In the genomic region with DNA sequence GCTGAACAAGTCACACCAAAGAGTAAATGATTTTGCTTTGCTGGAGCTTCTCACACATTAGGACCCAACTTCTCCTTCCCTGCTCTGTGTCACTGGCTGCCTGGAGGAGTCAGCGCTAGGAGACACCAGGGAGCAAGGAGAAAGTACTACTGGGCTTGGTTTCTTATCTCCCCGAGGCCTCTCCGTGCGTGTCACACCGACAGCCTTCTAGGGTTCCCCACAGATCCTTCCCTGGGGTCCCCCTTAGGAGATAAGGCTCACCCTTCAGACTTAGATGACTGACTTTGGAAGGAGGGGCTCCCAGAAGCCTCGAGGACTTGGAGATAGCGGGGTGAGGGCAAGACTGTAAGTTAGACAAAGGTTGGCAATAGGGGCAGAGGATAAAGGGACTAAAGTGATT, we compare ENCODE assay signal across 30 mouse cellular contexts. TPM values are rescaled to one million over a fixed set of nuclear protein-coding genes. Genes with fewer than 3 reads are reported as not detected.
DNase-seq lines count a peak whose midpoint lies in the region; ATAC-seq and TF ChIP-seq lines count a peak whose summit lies in the region.
"Had no signal": no experiment of that assay in that cellular context is flagged by ENCODE, and none has a peak within 500 bp of the region (broad histone marks: within the 10 kb centered on the region; RNA-seq: fewer than 3 reads in every experiment).

No protein-coding gene starts in this region.

- H3K79me2 ChIP-seq in MEL (ENCODE audit: control insufficient read depth, insufficient read depth, low read length, poor library complexity) = no peaks in the 10 kb centered on the region

- TF ChIP-seq EP300 in MEL (IDR thresholded peaks at IDR 0.05; ENCODE audit: low read depth in 1 of 2, low read length in 2 of 2) = peak; percentile 31 to 32; a peak in 2 of 4 replicates

- H3K27me3 ChIP-seq in MEL (ENCODE audit: control insufficient read depth in 1 of 2, insufficient read depth in 2 of 2, low read length in 2 of 2) = no peaks in the 10 kb centered on the region
- no peaks in the 10 kb centered on the region for H3K27me3 ChIP-seq in liver, embryonic 12.5 days (replicated peaks)
- H3K27me3 ChIP-seq: embryonic facial prominence, embryonic 12.5 days; hindbrain, embryonic 15.5 days; limb, embryonic 15.5 days; lung, embryonic 15.5 days; Patski; stomach, embryonic 15.5 days had no signal

- H3K9me3 ChIP-seq in MEL (replicated peaks; ENCODE audit: insufficient read depth, low read length) = no peaks in the 10 kb centered on the region
- no peaks in the 10 kb centered on the region for H3K9me3 ChIP-seq in liver, embryonic 12.5 days (replicated peaks)
- H3K9me3 ChIP-seq: embryonic facial prominence, embryonic 12.5 days; G1E; hindbrain, embryonic 10.5 days; hindbrain, embryonic 15.5 days; limb, embryonic 10.5 days; limb, embryonic 15.5 days; lung, embryonic 15.5 days; stomach, embryonic 15.5 days had no signal

- H3K36me3 ChIP-seq in MEL (ENCODE audit: control insufficient read depth in 1 of 2, insufficient read depth in 2 of 2, low read length in 2 of 2) = peaks cover 0 to 10% of the 10 kb centered on the region in 2 experiments; a peak in 3 of 4 replicates
- H3K36me3 ChIP-seq in liver, embryonic 12.5 days = peaks cover 16% of the 10 kb centered on the region
- H3K36me3 ChIP-seq: hindbrain, embryonic 15.5 days; lung, embryonic 15.5 days; stomach, embryonic 15.5 days had no signal

- no peak for TF ChIP-seq CTCF in gastrocnemius, adult 2 months (IDR thresholded peaks at IDR 0.05)
- TF ChIP-seq CTCF in MEL (IDR thresholded peaks at IDR 0.05 in 2 of 3, conservative IDR thresholded peaks at IDR 0.05 in 1 of 3; ENCODE audit: control insufficient read depth in 1 of 3, insufficient read depth in 1 of 3, low read depth in 2 of 3, low read length in 3 of 3, poor library complexity in 1 of 3, severe bottlenecking in 1 of 3) = no peak

- no peak overlapping the region for H3K4me3 ChIP-seq in gastrocnemius, adult 2 months
- no peak overlapping the region for H3K4me3 ChIP-seq in MEL (ENCODE audit: control insufficient read depth in 1 of 2, insufficient read depth in 1 of 2, low read depth in 2 of 2, low read length in 2 of 2)
- H3K4me3 ChIP-seq in liver, embryonic 12.5 days = no peak overlapping the region
- H3K4me3 ChIP-seq: embryonic facial prominence, embryonic 12.5 days; forebrain, embryonic 10.5 days; hindbrain, embryonic 10.5 days; hindbrain, embryonic 15.5 days; limb, embryonic 10.5 days; limb, embryonic 15.5 days; lung, embryonic 15.5 days; stomach, embryonic 15.5 days had no signal

- no peak for TF ChIP-seq POLR2A in MEL (IDR thresholded peaks at IDR 0.05; ENCODE audit: control insufficient read depth in 1 of 2, insufficient read depth in 1 of 2, low read depth in 1 of 2, low read length in 2 of 2, poor library complexity in 1 of 2)

- peak overlapping the region; percentile 17; the same call in 1 of the 2 replicates for H3K4me2 ChIP-seq in liver, embryonic 12.5 days
- H3K4me2 ChIP-seq: embryonic facial prominence, embryonic 12.5 days; hindbrain, embryonic 15.5 days; limb, embryonic 15.5 days; lung, embryonic 15.5 days; stomach, embryonic 15.5 days had no signal

- DNase-seq in gastrocnemius, adult 2 months = peak; percentile 7
- no peak for DNase-seq in gastrocnemius, postnatal 25 days
- DNase-seq in MEL (ENCODE audit: low read depth, low spot score) = peak; percentile 60
- DNase-seq in urinary bladder, postnatal 25 days (ENCODE audit: low spot score) = no peak
- DNase-seq: cerebellum, adult 11 months; cerebellum, adult 9-10 months; cerebellum, postnatal 36 days; embryo, embryonic 11 days; forebrain, postnatal 0 days; gastrocnemius, postnatal 10 days; heart, postnatal 14 days; kidney, postnatal 25 days; layer of hippocampus, postnatal 36 days; lung, postnatal 36 days; right cerebral cortex, postnatal 25 days had no signal

- intact Hi-C loops in gastrocnemius, adult 2 months (cut with DNase I) = no loop called here

- H3K9ac ChIP-seq in MEL (ENCODE audit: control insufficient read depth, low read depth, low read length, poor library complexity, severe bottlenecking) = no peak overlapping the region
- peak overlapping the region; percentile 17; the same call in 1 of the 2 replicates for H3K9ac ChIP-seq in liver, embryonic 12.5 days
- H3K9ac ChIP-seq: embryonic facial prominence, embryonic 12.5 days; forebrain, postnatal 0 days; hindbrain, embryonic 15.5 days; limb, embryonic 15.5 days; lung, embryonic 15.5 days; stomach, embryonic 15.5 days had no signal

- H3K4me1 ChIP-seq in MEL (ENCODE audit: control insufficient read depth in 1 of 2, insufficient read depth in 2 of 2, low read length in 2 of 2) = peaks cover 3 to 14% of the 10 kb centered on the region in 2 experiments; a peak in 3 of 4 replicates
- H3K4me1 ChIP-seq in liver, embryonic 12.5 days = peaks cover 55% of the 10 kb centered on the region
- H3K4me1 ChIP-seq: embryonic facial prominence, embryonic 12.5 days; lung, embryonic 15.5 days had no signal

- no peak for TF ChIP-seq RAD21 in MEL (IDR thresholded peaks at IDR 0.05; ENCODE audit: low read depth, low read length)

- peak; percentile 85 for ATAC-seq in liver, embryonic 12.5 days
- peak; percentile 66 for ATAC-seq in megakaryocyte progenitor cell, adult 5-6 weeks (replicated peaks; ENCODE audit: poor library complexity)
- no peak for ATAC-seq in megakaryocyte, adult 5-6 weeks (ENCODE audit: poor library complexity, severe bottlenecking)
- ATAC-seq: forebrain, postnatal 0 days; inflammation-experienced regulatory T-cells, adult 6 months; midbrain, embryonic 16.5 days; Patski had no signal

- 27% methylated on average over 7 of the region's 7 CpGs for WGBS in liver, embryonic 12.5 days (ENCODE audit: insufficient replicate concordance)

- H3K27ac ChIP-seq in gastrocnemius, adult 2 months = no peak overlapping the region
- no peak overlapping the region for H3K27ac ChIP-seq in MEL (ENCODE audit: control insufficient read depth, low read depth, low read length)
- H3K27ac ChIP-seq in liver, embryonic 12.5 days = no peak overlapping the region
- H3K27ac ChIP-seq: embryonic facial prominence, embryonic 12.5 days; forebrain, embryonic 10.5 days; hindbrain, embryonic 10.5 days; hindbrain, embryonic 15.5 days; limb, embryonic 10.5 days; limb, embryonic 15.5 days; lung, embryonic 15.5 days; stomach, embryonic 15.5 days had no signal

TF ChIP-seq in MEL, 35 proteins besides CTCF, POLR2A, EP300 and RAD21 (continues in another document):
- TF ChIP-seq CHD2 (IDR thresholded peaks at IDR 0.05; ENCODE audit: low read length) = no peak
- TF ChIP-seq KAT2A (conservative IDR thresholded peaks at IDR 0.05; ENCODE audit: low read depth, low read length) = no peak
- TF ChIP-seq MAZ (IDR thresholded peaks at IDR 0.05; ENCODE audit: low read depth, low read length) = no peak
- no peak for TF ChIP-seq UBTF (IDR thresholded peaks at IDR 0.05; ENCODE audit: borderline replicate concordance, insufficient read depth, low read depth, low read length)
- TF ChIP-seq MXI1 (IDR thresholded peaks at IDR 0.05; ENCODE audit: low read depth, low read length) = no peak
- TF ChIP-seq BHLHE40 (IDR thresholded peaks at IDR 0.05; ENCODE audit: borderline replicate concordance, low read depth, low read length) = no peak
- TF ChIP-seq HCFC1 (IDR thresholded peaks at IDR 0.05; ENCODE audit: low read depth, low read length) = no peak
- peak; percentile 41; the same call in 1 of the 2 replicates for TF ChIP-seq TCF12 (IDR thresholded peaks at IDR 0.05; ENCODE audit: low read depth, low read length)
- TF ChIP-seq ZNF384 (IDR thresholded peaks at IDR 0.05; ENCODE audit: low read depth, low read length) = no peak
- TF ChIP-seq ZMIZ1 (IDR thresholded peaks at IDR 0.05; ENCODE audit: low read depth, low read length) = no peak
- TF ChIP-seq POLR2AphosphoS5 (IDR thresholded peaks at IDR 0.05; ENCODE audit: borderline replicate concordance, low read depth, low read length) = no peak
- TF ChIP-seq RCOR1 (IDR thresholded peaks at IDR 0.05; ENCODE audit: low read depth, low read length) = no peak
- 0 out of 2 replicates have a peak, but pooled peaks have one; percentile 38 for TF ChIP-seq ETS1 (IDR thresholded peaks at IDR 0.05; ENCODE audit: low read depth, low read length)
- TF ChIP-seq MEF2A (IDR thresholded peaks at IDR 0.05; ENCODE audit: extremely low read depth, insufficient replicate concordance, low read depth, low read length, poor library complexity, severe bottlenecking) = no peak
- TF ChIP-seq USF2 (IDR thresholded peaks at IDR 0.05; ENCODE audit: borderline replicate concordance in 1 of 2, insufficient read depth in 1 of 2, low read depth in 1 of 2, low read length in 2 of 2) = no peak
- no peak for TF ChIP-seq GABPA (IDR thresholded peaks at IDR 0.05; ENCODE audit: low read depth, low read length)
- TF ChIP-seq GATA1 (IDR thresholded peaks at IDR 0.05; ENCODE audit: low read depth, low read length) = peak; percentile 69
- TF ChIP-seq JUND (IDR thresholded peaks at IDR 0.05; ENCODE audit: low read depth, low read length) = no peak
- TF ChIP-seq MAX (IDR thresholded peaks at IDR 0.05; ENCODE audit: low read length) = no peak
- TF ChIP-seq ZKSCAN1 (IDR thresholded peaks at IDR 0.05; ENCODE audit: low read depth, low read length) = no peak
- TF ChIP-seq MAFK (IDR thresholded peaks at IDR 0.05; ENCODE audit: borderline replicate concordance, low read depth, low read length) = no peak
- TF ChIP-seq NELFE (IDR thresholded peaks at IDR 0.05; ENCODE audit: low read depth, low read length) = no peak
- no peak for TF ChIP-seq ELF1 (IDR thresholded peaks at IDR 0.05; ENCODE audit: low read depth, low read length)
- no peak for TF ChIP-seq TBP (IDR thresholded peaks at IDR 0.05; ENCODE audit: low read depth, low read length)
- peak; percentile 21; the same call in 1 of the 2 replicates for TF ChIP-seq TAL1 (IDR thresholded peaks at IDR 0.05; ENCODE audit: low read length)
- no peak for TF ChIP-seq MYB (IDR thresholded peaks at IDR 0.05; ENCODE audit: low read depth, low read length)
- no peak for TF ChIP-seq NRF1 (IDR thresholded peaks at IDR 0.05; ENCODE audit: insufficient read depth, low read depth, low read length, poor library complexity, severe bottlenecking)

RNA-seq across cellular contexts. Expression of a gene that starts 47.4 kb away (rescaled TPM):
- total RNA-seq in gastrocnemius, adult 2 months (2021) = 10 to 100 TPM; 15.1 to 17.5 TPM
- 10 to 100 TPM; 14.5 to 15.1 TPM for total RNA-seq in gastrocnemius, postnatal 25 days (2021)
- 44.7 and 45.2 TPM in 2 replicates for total RNA-seq in MEL (2012; rRNA removed)
- 10 to 100 TPM in 1 of 2 experiments, not detected in 1; 69.7 TPM for polyA plus RNA-seq in MEL (2012; ENCODE audit: insufficient read depth in 1 of 2, insufficient read length in 2 of 2, low read depth in 1 of 2, low replicate concordance in 2 of 2, missing spikeins in 1 of 2)
- 30.4 and 31.1 TPM in 2 replicates for polyA plus RNA-seq in liver, embryonic 12.5 days (2016; fragmentation: Nextera tagmentation; extraction: Ambion mirVana)
- total RNA-seq in megakaryocyte progenitor cell, adult 5-6 weeks (2015) = 13.8 and 19.3 TPM in 2 replicates
- 23.7 and 29.1 TPM in 2 replicates for total RNA-seq in megakaryocyte progenitor cell, adult 5-6 weeks (2017)
- 9.6 and 11.3 TPM in 2 replicates for total RNA-seq in megakaryocyte, adult 5-6 weeks (2015)
- 14.7 and 18.1 TPM in 2 replicates for total RNA-seq in megakaryocyte, adult 5-6 weeks (2017)

Comparison
In these comparisons a context has a peak if more than half of its experiments do, and no peak if none do; other contexts are left out.
1. DNase-seq: peak in gastrocnemius, adult 2 months (single experiment) and MEL (single experiment); none in gastrocnemius, postnatal 25 days (single experiment) and urinary bladder, postnatal 25 days (single experiment).